Mouse (Mus musculus) frontal cortex, postnatal 14 days (tissue): Measurements from ENCODE around the gene Gm5934.
"Not testable (repeated sequence)": the region's sequence is repeated elsewhere in the genome, so short reads cannot be mapped to it uniquely, and the experiment has no call there.

Experiments used
- DNase-seq, 2 experiments: peaks; one replicate each; pipeline ENCODE4 v3.0.0; 2022; ENCODE audit warnings: low spot score in 2 of 2

Gm5934 gene

GRCm38 (mm10) chrX:24500660-24501059, at the start of gene Gm5934:
Gene Gm5934, minus strand, starts transcription at chrX:24500760.
- DNase-seq, result not testable (repeated sequence)
